Mouse (Mus musculus) intestine, postnatal 0 days (tissue): ENCODE measurements at regions not wholly inside any gene's neighbourhood (a gene's known extent, or its start where the extent isn't known, plus 50 kb on each side); places are given as distances from the start of the nearest gene placed in this dataset.

Experiments
- ATAC-seq: fragments of 200-750 bp; cut with Nextera tagmentation; 2 replicates; pipeline ENCODE4 v1.8.0; 2017; ENCODE audit warnings: mild to moderate bottlenecking, moderate TSS enrichment, moderate library complexity
- H3K27ac ChIP-seq: fragments of 300-500 bp; sonication (generic); 2 replicates; pipeline ENCODE4 v1.5.1; 2014; ENCODE audit warnings: mild to moderate bottlenecking, low read depth, low read length, moderate library complexity
- H3K27me3 ChIP-seq: fragments of 300-500 bp; sonication (generic); replicated peaks from 2 replicates; pipeline ENCODE4 v1.6.1; 2014; ENCODE audit warnings: low read length, mixed read lengths; ENCODE audit not compliant: control insufficient read depth, insufficient read depth
- H3K36me3 ChIP-seq: fragments of 300-500 bp; sonication (generic); 2 replicates; pipeline ENCODE4 v1.6.1; 2014; ENCODE audit warnings: mild to moderate bottlenecking, moderate library complexity; ENCODE audit not compliant: control insufficient read depth, insufficient read depth
- H3K4me1 ChIP-seq: fragments of 300-500 bp; sonication (generic); replicated peaks from 2 replicates; pipeline ENCODE4 v1.6.1; 2014; ENCODE audit warnings: antibody characterized with exemption, low read length, mixed read lengths; ENCODE audit not compliant: control insufficient read depth, insufficient read depth
- H3K4me2 ChIP-seq: fragments of 300-500 bp; sonication (generic); replicated peaks from 2 replicates; pipeline ENCODE4 v1.6.1; 2014; ENCODE audit warnings: low read depth, mild to moderate bottlenecking, moderate library complexity
- H3K4me3 ChIP-seq: fragments of 300-500 bp; sonication (generic); 2 replicates; pipeline ENCODE4 v1.5.1; 2014; ENCODE audit warnings: low read depth, low read length
- H3K9ac ChIP-seq: fragments of 300-500 bp; sonication (generic); 2 replicates; pipeline ENCODE4 v1.6.1; 2014; ENCODE audit warnings: mild to moderate bottlenecking, low read depth, low read length
- H3K9me3 ChIP-seq: fragments of 300-500 bp; sonication (generic); 2 replicates; pipeline ENCODE4 v1.6.1; 2016; ENCODE audit warnings: mixed run types; ENCODE audit not compliant: control insufficient read depth
- CTCF ChIP-seq: sonication (generic); IDR thresholded peaks from 2 replicates; pipeline ENCODE4 v1.5.1; 2016; ENCODE audit warnings: low read depth, mild to moderate bottlenecking, control low read depth, antibody characterized with exemption, moderate library complexity
- WGBS: fragments of 180-500 bp; shearing (Covaris S2); extraction: QIAGEN DNeasy Blood & Tissue Kit; methylation state at CpG from one replicate; pipeline ENCODE4 v1.1.7; 2014; 5-methylcytosine and 5-hydroxymethylcytosine counted together

- H3K9ac ChIP-seq: no peak overlapping the region
- H3K9me3 ChIP-seq: no peaks in the 10 kb centered on the region
- WGBS: 51% methylated on average over 4 of the region's 4 CpGs
- H3K27ac ChIP-seq: no peak overlapping the region
- TF ChIP-seq CTCF: no peak
- H3K27me3 ChIP-seq: no peaks in the 10 kb centered on the region
- H3K4me1 ChIP-seq: no peaks in the 10 kb centered on the region
- no peak for ATAC-seq
- H3K36me3 ChIP-seq: no peaks in the 10 kb centered on the region
- no peak overlapping the region for H3K4me2 ChIP-seq
- H3K4me3 ChIP-seq: no peak overlapping the region
These were observed 432.7 kb downstream of the Basp1 start for GRCm38 (mm10) chr15:24980841-24981240.

- H3K4me3 ChIP-seq: no peak overlapping the region
- H3K9ac ChIP-seq: no peak overlapping the region
- TF ChIP-seq CTCF: no peak
- no peaks in the 10 kb centered on the region for H3K36me3 ChIP-seq
- no peak for ATAC-seq
- no peaks in the 10 kb centered on the region for H3K9me3 ChIP-seq
- WGBS: 34% methylated on average over 5 of the region's 5 CpGs
- no peak overlapping the region for H3K4me2 ChIP-seq
- no peaks in the 10 kb centered on the region for H3K27me3 ChIP-seq
- H3K4me1 ChIP-seq: no peaks in the 10 kb centered on the region
- H3K27ac ChIP-seq: no peak overlapping the region
These were observed 441.5 kb downstream of the Basp1 start for GRCm38 (mm10) chr15:24972020-24972419.

GRCm38 (mm10) chr15:24969391-24969812 is 444.2 kb downstream of the Basp1 start:
- H3K27me3 ChIP-seq: no peaks in the 10 kb centered on the region
- WGBS: 37% methylated on average over 2 of the region's 2 CpGs
- no peaks in the 10 kb centered on the region for H3K9me3 ChIP-seq
- H3K4me1 ChIP-seq: no peaks in the 10 kb centered on the region
- no peak for TF ChIP-seq CTCF
- ATAC-seq: no peak
- H3K4me3 ChIP-seq: no peak overlapping the region
- H3K36me3 ChIP-seq: no peaks in the 10 kb centered on the region
- H3K27ac ChIP-seq: no peak overlapping the region
- no peak overlapping the region for H3K4me2 ChIP-seq
- no peak overlapping the region for H3K9ac ChIP-seq

GRCm38 (mm10) chr15:24968636-24969317 is 444.8 kb downstream of the Basp1 start:
- TF ChIP-seq CTCF: no peak
- Histone ChIP-seq H3K4me2 (no peak overlapping the region), H3K4me3 (no peak overlapping the region), H3K27me3 (no peaks in the 10 kb centered on the region), H3K4me1 (no peaks in the 10 kb centered on the region), H3K9ac (no peak overlapping the region), H3K36me3 (no peaks in the 10 kb centered on the region), H3K9me3 (no peaks in the 10 kb centered on the region), H3K27ac (no peak overlapping the region)
- WGBS: 88% methylated on average over 7 of the region's 7 CpGs
- ATAC-seq: no peak

GRCm38 (mm10) chr15:24929742-24930141 is 483.8 kb downstream of the Basp1 start:
- Histone ChIP-seq H3K36me3 (no peaks in the 10 kb centered on the region), H3K9ac (no peak overlapping the region), H3K4me3 (no peak overlapping the region), H3K4me2 (no peak overlapping the region), H3K27ac (no peak overlapping the region), H3K27me3 (no peaks in the 10 kb centered on the region), H3K4me1 (no peaks in the 10 kb centered on the region), H3K9me3 (no peaks in the 10 kb centered on the region)
- no peak for ATAC-seq
- TF ChIP-seq CTCF: no peak
- WGBS: 75% methylated on average over 2 of the region's 2 CpGs

- no peak for ATAC-seq
These were observed 501.7 kb downstream of the Basp1 start for GRCm38 (mm10) chr15:24911866-24912265.

More at GRCm38 (mm10) chr15:24911866-24912265, 501.7 kb downstream of the Basp1 start:
- Histone ChIP-seq H3K4me3 (no peak overlapping the region), H3K9ac (no peak overlapping the region), H3K27me3 (no peaks in the 10 kb centered on the region), H3K27ac (no peak overlapping the region), H3K36me3 (no peaks in the 10 kb centered on the region), H3K9me3 (no peaks in the 10 kb centered on the region), H3K4me1 (no peaks in the 10 kb centered on the region), H3K4me2 (no peak overlapping the region)
- 80% methylated on average over 1 of the region's 1 CpGs for WGBS
- no peak for TF ChIP-seq CTCF
